Mouse (Mus musculus) kidney, embryonic 14.5 days (tissue): ENCODE measurements at regions not wholly inside any gene's neighbourhood (a gene's known extent, or its start where the extent isn't known, plus 50 kb on each side); places are given as distances from the start of the nearest gene placed in this dataset.

ENCODE experiments used
- ATAC-seq: fragments of 200-750 bp; cut with Nextera tagmentation; 2 replicates; pipeline ENCODE4 v1.8.0; 2017; ENCODE audit warnings: moderate number of reproducible peaks, mild to moderate bottlenecking, moderate TSS enrichment, moderate library complexity; ENCODE audit not compliant: low FRiP score, low TSS enrichment
- H3K27ac ChIP-seq: fragments of 300-500 bp; sonication (generic); 2 replicates; pipeline ENCODE4 v1.5.1; 2014; ENCODE audit warnings: low read depth, mild to moderate bottlenecking, low read length, moderate library complexity, mixed read lengths
- H3K27me3 ChIP-seq: fragments of 300-500 bp; sonication (generic); 2 replicates; pipeline ENCODE4 v1.6.1; 2014; ENCODE audit warnings: mild to moderate bottlenecking, low read length; ENCODE audit not compliant: control insufficient read depth, insufficient read depth
- H3K36me3 ChIP-seq: fragments of 300-500 bp; sonication (generic); 2 replicates; pipeline ENCODE4 v1.6.1; 2014; ENCODE audit warnings: low read length, mixed read lengths; ENCODE audit not compliant: control insufficient read depth, insufficient read depth
- H3K4me1 ChIP-seq: fragments of 300-500 bp; sonication (generic); 2 replicates; pipeline ENCODE4 v1.6.1; 2014; ENCODE audit warnings: low read length, mixed read lengths; ENCODE audit not compliant: control insufficient read depth, insufficient read depth
- H3K4me2 ChIP-seq: fragments of 300-500 bp; sonication (generic); replicated peaks from 2 replicates; pipeline ENCODE4 v1.6.1; 2014; ENCODE audit warnings: low read depth, mild to moderate bottlenecking, low read length
- H3K4me3 ChIP-seq: fragments of 300-500 bp; sonication (generic); 2 replicates; pipeline ENCODE4 v1.5.1; 2014; ENCODE audit warnings: mild to moderate bottlenecking, low read length
- H3K9ac ChIP-seq: fragments of 300-500 bp; sonication (generic); 2 replicates; pipeline ENCODE4 v1.6.1; 2014; ENCODE audit warnings: low read depth, mild to moderate bottlenecking, low read length, moderate library complexity
- H3K9me3 ChIP-seq: fragments of 300-500 bp; sonication (generic); 2 replicates; pipeline ENCODE4 v1.6.1; 2016; ENCODE audit warnings: low read length; ENCODE audit not compliant: control insufficient read depth
- WGBS: fragments of 180-500 bp; shearing (Covaris S2); extraction: QIAGEN DNeasy Blood & Tissue Kit; methylation state at CpG from one replicate; pipeline ENCODE4 v1.1.7; 2014; 5-methylcytosine and 5-hydroxymethylcytosine counted together

- WGBS, result 83% methylated on average over 3 of the region's 3 CpGs
- H3K27ac ChIP-seq, result no peak overlapping the region
- no peaks in the 10 kb centered on the region for H3K27me3 ChIP-seq
- no peak overlapping the region for H3K4me2 ChIP-seq
- ATAC-seq, result no peak
- no peak overlapping the region for H3K9ac ChIP-seq
- H3K4me3 ChIP-seq, result no peak overlapping the region
- H3K4me1 ChIP-seq, result no peaks in the 10 kb centered on the region
- no peaks in the 10 kb centered on the region for H3K9me3 ChIP-seq
- H3K36me3 ChIP-seq, result no peaks in the 10 kb centered on the region
Measured at GRCm38 (mm10) chr3:67661529-67661928, 79.0 kb downstream of the Mfsd1 start.

- no peak overlapping the region for H3K4me2 ChIP-seq
- no peaks in the 10 kb centered on the region for H3K36me3 ChIP-seq
- WGBS, result 13% methylated on average over 6 of the region's 6 CpGs
- H3K27me3 ChIP-seq, result no peaks in the 10 kb centered on the region
- H3K4me1 ChIP-seq, result no peaks in the 10 kb centered on the region
- peak; percentile 91 for ATAC-seq
- no peak overlapping the region for H3K9ac ChIP-seq
- no peak overlapping the region for H3K27ac ChIP-seq
- no peak overlapping the region for H3K4me3 ChIP-seq
- no peaks in the 10 kb centered on the region for H3K9me3 ChIP-seq
Measured at GRCm38 (mm10) chr3:67709322-67709721, 126.8 kb downstream of the Mfsd1 start.

- no peak overlapping the region for H3K4me3 ChIP-seq
- ATAC-seq, result no peak
- H3K4me1 ChIP-seq, result no peaks in the 10 kb centered on the region
- H3K9ac ChIP-seq, result no peak overlapping the region
- no peak overlapping the region for H3K27ac ChIP-seq
- H3K4me2 ChIP-seq, result no peak overlapping the region
- WGBS, result 92% methylated on average over 2 of the region's 2 CpGs
- no peaks in the 10 kb centered on the region for H3K27me3 ChIP-seq
- H3K9me3 ChIP-seq, result no peaks in the 10 kb centered on the region
- H3K36me3 ChIP-seq, result no peaks in the 10 kb centered on the region
Measured at GRCm38 (mm10) chr3:67711716-67712115, 129.2 kb downstream of the Mfsd1 start.

- Histone ChIP-seq H3K9me3 (no peaks in the 10 kb centered on the region), H3K4me3 (no peak overlapping the region), H3K36me3 (no peaks in the 10 kb centered on the region), H3K27ac (no peak overlapping the region), H3K27me3 (no peaks in the 10 kb centered on the region), H3K4me2 (no peak overlapping the region), H3K4me1 (no peaks in the 10 kb centered on the region), H3K9ac (no peak overlapping the region)
- no peak for ATAC-seq
- 44% methylated on average over 3 of the region's 3 CpGs for WGBS
Measured at GRCm38 (mm10) chr3:67731921-67732320, 149.4 kb downstream of the Mfsd1 start.

- H3K9ac ChIP-seq, result no peak overlapping the region
- 62% methylated on average over 2 of the region's 2 CpGs for WGBS
- H3K4me3 ChIP-seq, result no peak overlapping the region
- no peaks in the 10 kb centered on the region for H3K9me3 ChIP-seq
- H3K27ac ChIP-seq, result no peak overlapping the region
- H3K4me1 ChIP-seq, result no peaks in the 10 kb centered on the region
- no peaks in the 10 kb centered on the region for H3K36me3 ChIP-seq
- H3K27me3 ChIP-seq, result no peaks in the 10 kb centered on the region
- no peak for ATAC-seq
- H3K4me2 ChIP-seq, result no peak overlapping the region
Measured at GRCm38 (mm10) chr3:67732858-67733257, 150.3 kb downstream of the Mfsd1 start.

GRCm38 (mm10) chr3:67754256-67754655 lies 137.8 kb upstream of the Iqcj start:
- Histone ChIP-seq H3K9me3 (no peaks in the 10 kb centered on the region), H3K4me3 (no peak overlapping the region), H3K27me3 (no peaks in the 10 kb centered on the region), H3K4me2 (no peak overlapping the region), H3K9ac (no peak overlapping the region), H3K4me1 (no peaks in the 10 kb centered on the region), H3K36me3 (no peaks in the 10 kb centered on the region), H3K27ac (no peak overlapping the region)
- WGBS, result 86% methylated on average over 2 of the region's 2 CpGs
- ATAC-seq, result no peak

- no peak overlapping the region for H3K27ac ChIP-seq
- H3K4me3 ChIP-seq, result no peak overlapping the region
- H3K36me3 ChIP-seq, result no peaks in the 10 kb centered on the region
- no peaks in the 10 kb centered on the region for H3K27me3 ChIP-seq
- H3K9ac ChIP-seq, result no peak overlapping the region
- ATAC-seq, result no peak
- 70% methylated on average over 2 of the region's 2 CpGs for WGBS
- no peaks in the 10 kb centered on the region for H3K9me3 ChIP-seq
- H3K4me2 ChIP-seq, result no peak overlapping the region
- no peaks in the 10 kb centered on the region for H3K4me1 ChIP-seq
Measured at GRCm38 (mm10) chr3:67768603-67769002, 123.4 kb upstream of the Iqcj start.

- Histone ChIP-seq H3K4me2 (no peak overlapping the region), H3K27ac (no peak overlapping the region), H3K4me3 (no peak overlapping the region), H3K27me3 (no peaks in the 10 kb centered on the region), H3K9me3 (no peaks in the 10 kb centered on the region), H3K36me3 (no peaks in the 10 kb centered on the region), H3K9ac (no peak overlapping the region), H3K4me1 (no peaks in the 10 kb centered on the region)
- ATAC-seq, result no peak
- WGBS, result 87% methylated on average over 2 of the region's 2 CpGs
Measured at GRCm38 (mm10) chr3:67773403-67773802, 118.6 kb upstream of the Iqcj start.

- H3K4me3 ChIP-seq, result no peak overlapping the region
- H3K9ac ChIP-seq, result no peak overlapping the region
- no peak overlapping the region for H3K4me2 ChIP-seq
- H3K36me3 ChIP-seq, result no peaks in the 10 kb centered on the region
- no peak for ATAC-seq
- WGBS, result 92% methylated on average over 4 of the region's 4 CpGs
- H3K27ac ChIP-seq, result no peak overlapping the region
- no peaks in the 10 kb centered on the region for H3K4me1 ChIP-seq
- H3K27me3 ChIP-seq, result no peaks in the 10 kb centered on the region
- no peaks in the 10 kb centered on the region for H3K9me3 ChIP-seq
Measured at GRCm38 (mm10) chr3:67782177-67782576, 109.8 kb upstream of the Iqcj start.
